Mouse (Mus musculus) neural tube, postnatal 0 days (tissue): ENCODE results near the gene Rasgef1b. TPM values are rescaled to one million over a fixed set of nuclear protein-coding genes. Genes with fewer than 3 reads are reported as not detected.

ENCODE experiments used
- polyA plus RNA-seq: library from polyadenylated mRNA; unstranded; fragments of >200 nt; fragmentation: Nextera tagmentation; extraction: Ambion mirVana; gene quantifications from 2 replicates; pipeline ENCODE4 v1.2.1, GENCODE M21; 2015

Gene Rasgef1b
- 35.4 and 39.3 TPM in 2 replicates for polyA plus RNA-seq

GRCm38 (mm10) chr5:99728649-99729212 lies at the start of gene Rasgef1b:
Gene Rasgef1b (minus strand): TSS chr5:99729065.

Other genes with a start within 250 kb of the Rasgef1b start
- gene Vamp9, start 177.2 kb upstream of the Rasgef1b start, polyA plus RNA-seq: 1.2 and 1.5 TPM in 2 replicates
- 93.3 and 96.3 TPM in 2 replicates for gene Hnrnpd, start 249.9 kb upstream of the Rasgef1b start, polyA plus RNA-seq
- gene 4930524J08Rik, start 250.0 kb upstream of the Rasgef1b start, polyA plus RNA-seq: 4.0 and 4.6 TPM in 2 replicates